Mouse (Mus musculus) heart, postnatal 0 days (tissue): ENCODE results near the gene Hvcn1. TPM values are rescaled to one million over a fixed set of nuclear protein-coding genes. Genes with fewer than 3 reads are reported as not detected.

Source experiments
- ATAC-seq: fragments of 200-750 bp; cut with Nextera tagmentation; 2 replicates; pipeline ENCODE4 v1.8.0; 2017; ENCODE audit warnings: low read depth, moderate number of reproducible peaks, moderate library complexity; ENCODE audit not compliant: insufficient read depth
- DNase-seq: peaks from one replicate; pipeline ENCODE4 v3.0.0-alpha.2; 2016; ENCODE audit warnings: low spot score
- H3K27ac ChIP-seq: fragments of 300-500 bp; sonication (generic); 2 replicates; pipeline ENCODE4 v1.5.1; 2014; ENCODE audit warnings: low read depth, mild to moderate bottlenecking
- H3K27me3 ChIP-seq: fragments of 300-500 bp; sonication (generic); 2 replicates; pipeline ENCODE4 v1.6.1; 2014; ENCODE audit warnings: low read length, mixed read lengths; ENCODE audit not compliant: control insufficient read depth, insufficient read depth
- H3K36me3 ChIP-seq: fragments of 300-500 bp; sonication (generic); replicated peaks from 2 replicates; pipeline ENCODE4 v1.6.1; 2014; ENCODE audit warnings: low read length, mixed read lengths; ENCODE audit not compliant: control insufficient read depth, insufficient read depth
- H3K4me1 ChIP-seq: fragments of 300-500 bp; sonication (generic); 2 replicates; pipeline ENCODE4 v1.6.1; 2014; ENCODE audit warnings: antibody characterized with exemption; ENCODE audit not compliant: control insufficient read depth, insufficient read depth
- H3K4me2 ChIP-seq: fragments of 300-500 bp; sonication (generic); 2 replicates; pipeline ENCODE4 v1.6.1; 2014; ENCODE audit warnings: low read depth, mild to moderate bottlenecking, low read length, moderate library complexity
- H3K4me3 ChIP-seq: fragments of 300-500 bp; sonication (generic); 2 replicates; pipeline ENCODE4 v1.5.1; 2014; ENCODE audit warnings: low read depth, low read length
- H3K9ac ChIP-seq: fragments of 300-500 bp; sonication (generic); replicated peaks from 2 replicates; pipeline ENCODE4 v1.6.1; 2014; ENCODE audit warnings: low read depth, low read length, mixed read lengths
- H3K9me3 ChIP-seq: fragments of 300-500 bp; sonication (generic); replicated peaks from 2 replicates; pipeline ENCODE4 v1.6.1; 2016; ENCODE audit warnings: low read length; ENCODE audit not compliant: control insufficient read depth
- CTCF ChIP-seq: IDR thresholded peaks from 2 replicates; pipeline ENCODE4 v1.5.1; 2016; ENCODE audit warnings: antibody characterized with exemption, control low read depth, low read depth
- EP300 ChIP-seq: IDR thresholded peaks from 2 replicates; pipeline ENCODE4 v1.6.1; 2016; ENCODE audit warnings: antibody characterized with exemption, low read depth
- WGBS: fragments of 180-500 bp; shearing (Covaris S2); extraction: QIAGEN DNeasy Blood & Tissue Kit; methylation state at CpG from one replicate; pipeline ENCODE4 v1.1.7; 2014; 5-methylcytosine and 5-hydroxymethylcytosine counted together
- polyA plus RNA-seq: library from polyadenylated mRNA; unstranded; fragments of >200 nt; fragmentation: Nextera tagmentation; extraction: Ambion mirVana; gene quantifications from 2 replicates; pipeline ENCODE4 v1.2.1, GENCODE M21; 2015
- total RNA-seq: library from RNA; depleted of rRNA; stranded (reverse); fragments of >200 nt; gene quantifications from 2 replicates; pipeline ENCODE4 v1.2.3, GENCODE M21; 2014; ENCODE audit warnings: low replicate concordance; rRNA removed

Hvcn1 gene
- 0.23 and 2.6 TPM in 2 replicates for total RNA-seq
- polyA plus RNA-seq = 1.2 and 2.1 TPM in 2 replicates

DNA sequence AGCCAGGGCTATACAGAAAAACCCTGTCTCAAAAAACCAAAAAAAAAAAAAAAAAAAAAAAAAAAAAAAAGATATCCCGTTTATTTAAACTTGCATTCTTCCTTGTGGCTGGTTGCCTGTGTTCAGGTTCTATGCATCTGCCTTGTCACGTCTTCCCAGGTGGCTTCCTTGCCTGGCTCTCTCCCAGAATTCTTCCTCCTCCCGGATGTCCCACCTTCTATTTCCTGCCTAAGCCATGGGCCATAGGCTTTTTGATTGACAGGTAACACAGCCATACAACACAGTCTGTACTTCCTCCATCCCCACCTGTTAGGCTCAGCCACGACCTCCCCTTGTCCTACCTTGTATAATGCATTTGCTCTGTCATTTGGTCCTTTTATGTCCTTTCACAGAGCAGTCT, at the start of gene Hvcn1:
TSS of gene Hvcn1 (plus strand) at position 330 of the 400 bp plus-strand sequence.
- Histone ChIP-seq H3K27ac (no peak within 1 kb of the TSS), H3K27me3 (no peaks in the 10 kb centered on the region), H3K4me1 (no peaks in the 10 kb centered on the region; the same call in 1 of the 2 replicates), H3K9ac (no peak within 1 kb of the TSS), H3K4me3 (no peak within 1 kb of the TSS), H3K9me3 (no peaks in the 10 kb centered on the region), H3K36me3 (no peaks in the 10 kb centered on the region), H3K4me2 (no peak within 1 kb of the TSS)
- ATAC-seq = no peak
- WGBS = 65% methylated on average over 4 of the region's 4 CpGs
- no peak for DNase-seq
- TF ChIP-seq CTCF = no peak
- no peak for TF ChIP-seq EP300

- Histone ChIP-seq H3K9me3 (no peaks in the 10 kb centered on the region), H3K27ac (peak within 1 kb of the TSS; percentile 76), H3K4me2 (peak within 1 kb of the TSS; percentile 77), H3K4me1 (peaks cover 40% of the 10 kb centered on the region), H3K36me3 (peaks cover 22% of the 10 kb centered on the region; the same call in 1 of the 2 replicates), H3K4me3 (peak within 1 kb of the TSS; percentile 97), H3K27me3 (no peaks in the 10 kb centered on the region), H3K9ac (peak within 1 kb of the TSS; percentile 98)
- ATAC-seq = peak; percentile 91
- TF ChIP-seq EP300 (peak; percentile 79; the same call in 1 of the 2 replicates), CTCF (peak; percentile 33)
- peak; percentile 84 for DNase-seq
- 1% methylated on average over 52 of the region's 54 CpGs for WGBS
Measured at GRCm38 (mm10) chr5:122157827-122158381, 48.7 kb upstream of the Hvcn1 start, which contains the start of gene Ppp1cc. Gene Ppp1cc, plus strand, starts transcription at chr5:122158278.

- H3K9ac ChIP-seq = peak overlapping the region; percentile 98
- peak overlapping the region; percentile 76 for H3K27ac ChIP-seq
- TF ChIP-seq CTCF (no peak), EP300 (no peak)
- peaks cover 49% of the 10 kb centered on the region for H3K4me1 ChIP-seq
- H3K4me3 ChIP-seq = peak overlapping the region; percentile 97
- WGBS = 1% methylated on average over 38 of the region's 42 CpGs
- H3K27me3 ChIP-seq = no peaks in the 10 kb centered on the region
- H3K36me3 ChIP-seq = peaks cover 29% of the 10 kb centered on the region; the same call in 1 of the 2 replicates
- H3K9me3 ChIP-seq = no peaks in the 10 kb centered on the region
- peak overlapping the region; percentile 77 for H3K4me2 ChIP-seq
- DNase-seq = no peak
- ATAC-seq = no peak; the same call in 1 of the 2 replicates
Measured at GRCm38 (mm10) chr5:122158557-122159515, 47.8 kb upstream of the Hvcn1 start.

DNA sequence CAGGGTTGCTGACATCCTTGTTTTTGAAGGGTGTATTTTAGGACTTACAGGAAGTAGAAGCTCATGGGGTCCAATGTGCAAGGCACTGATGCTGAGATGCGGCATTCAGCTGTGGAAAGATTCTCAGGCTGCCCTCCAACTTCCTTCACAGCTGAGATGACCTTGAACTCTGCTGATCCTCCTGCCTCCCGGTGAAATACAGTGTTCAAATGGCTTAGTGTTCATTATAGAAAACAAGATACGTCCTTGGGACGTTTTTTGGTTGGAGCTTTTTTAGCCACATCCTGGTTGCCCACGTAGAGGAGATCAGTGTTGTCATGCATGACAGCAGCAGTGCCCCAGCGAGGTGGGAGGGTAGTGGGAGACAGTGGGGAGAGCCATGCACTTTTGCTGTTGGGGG, 43.4 kb upstream of the Hvcn1 start:
- DNase-seq (no peak), ATAC-seq (no peak)
- peaks cover 77% of the 10 kb centered on the region for H3K4me1 ChIP-seq
- peaks cover 43% of the 10 kb centered on the region for H3K36me3 ChIP-seq
- WGBS = 18% methylated on average over 6 of the region's 6 CpGs
- H3K27ac ChIP-seq = peak overlapping the region; percentile 63; the same call in 1 of the 2 replicates
- TF ChIP-seq EP300 = no peak
- no peak overlapping the region for H3K4me3 ChIP-seq
- H3K9me3 ChIP-seq = no peaks in the 10 kb centered on the region
- H3K9ac ChIP-seq = no peak overlapping the region
- H3K27me3 ChIP-seq = no peaks in the 10 kb centered on the region
- H3K4me2 ChIP-seq = peak overlapping the region; percentile 13; the same call in 1 of the 2 replicates

DNA sequence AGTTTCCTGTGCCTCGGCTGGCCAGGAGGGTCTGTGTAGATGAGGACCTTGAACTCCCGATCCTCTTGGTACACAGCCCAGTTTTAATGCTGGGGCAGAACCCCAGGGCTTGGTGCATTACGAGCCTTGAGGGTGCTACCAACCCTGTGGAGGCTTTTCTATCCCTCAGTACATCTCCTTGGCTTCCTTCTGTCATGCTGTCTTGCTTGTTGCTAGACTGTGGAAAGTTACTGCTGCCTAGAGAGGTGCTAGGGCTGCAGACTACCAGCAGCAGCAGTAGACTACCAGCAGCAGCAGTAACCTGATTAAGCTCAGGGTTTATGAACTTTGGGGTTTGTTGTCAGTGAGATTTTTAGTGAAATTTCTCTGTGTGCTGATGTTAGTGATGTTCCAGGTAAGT, 42.6 kb upstream of the Hvcn1 start:
- TF ChIP-seq CTCF (no peak), EP300 (no peak)
- Histone ChIP-seq H3K27ac (peak overlapping the region; percentile 4; the same call in 1 of the 2 replicates), H3K9ac (no peak overlapping the region), H3K9me3 (no peaks in the 10 kb centered on the region), H3K27me3 (no peaks in the 10 kb centered on the region), H3K4me1 (peaks cover 82% of the 10 kb centered on the region), H3K36me3 (peaks cover 51% of the 10 kb centered on the region), H3K4me2 (no peak overlapping the region), H3K4me3 (no peak overlapping the region)
- no peak for ATAC-seq
- 51% methylated on average over 3 of the region's 3 CpGs for WGBS
- no peak for DNase-seq
